ENCODE assay signal across 8 mouse cellular contexts in the genomic region with DNA sequence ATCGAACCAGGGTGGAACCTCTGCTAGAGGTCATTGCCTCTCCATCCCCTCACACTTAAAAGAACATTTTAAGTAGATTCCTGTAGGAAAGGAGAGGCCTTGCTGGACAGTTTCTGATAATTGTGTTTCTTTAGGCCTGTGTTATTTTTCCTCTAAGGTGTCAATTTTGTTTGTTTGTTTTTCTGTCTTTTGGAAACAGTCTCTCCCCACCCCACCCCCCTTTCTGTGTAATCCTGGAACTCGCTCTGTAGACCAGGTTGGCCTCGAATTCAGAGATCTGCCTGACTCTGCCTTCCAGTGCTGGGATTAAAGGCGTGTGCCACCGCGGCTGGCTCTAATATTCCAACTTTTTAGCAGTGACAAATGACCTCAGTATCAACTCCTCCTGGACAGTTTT. TPM values are rescaled to one million over a fixed set of nuclear protein-coding genes. Genes with fewer than 3 reads are reported as not detected.
DNase-seq lines count a peak whose midpoint lies in the region; ATAC-seq and TF ChIP-seq lines count a peak whose summit lies in the region.

No protein-coding gene starts in this region.

- TF ChIP-seq POLR2A in heart, adult 2 months (IDR thresholded peaks at IDR 0.05; ENCODE audit: insufficient read depth, low read depth, low read length) = no peak

- H3K4me1 ChIP-seq in heart, adult 2 months (ENCODE audit: control insufficient read depth, insufficient read depth, low read length) = peaks cover 2% of the 10 kb centered on the region
- H3K4me1 ChIP-seq in liver, embryonic 13.5 days (replicated peaks) = peaks cover 37% of the 10 kb centered on the region

- DNase-seq in heart, adult 2 months = no peak
- no peak for DNase-seq in heart, adult 8-10 months (ENCODE audit: low spot score)
- peak; percentile 36 for DNase-seq in thymus, postnatal 4 days
- DNase-seq in thymus, postnatal 10 days (ENCODE audit: low spot score in 2 of 2) = no peak
- DNase-seq in liver, embryonic 13.5 days = no peak
- no peak for DNase-seq in retina, postnatal 1 day
- no peak for DNase-seq in kidney, adult 8-10 months

- no peak overlapping the region; the same call in 1 of the 2 replicates for H3K9ac ChIP-seq in heart, adult 2 months (ENCODE audit: low read depth, low read length)
- H3K9ac ChIP-seq in liver, embryonic 13.5 days = peak overlapping the region; percentile 77

- intact Hi-C loops in heart, adult 2 months (cut with DNase I) = no loop called here

- no peak overlapping the region for H3K27ac ChIP-seq in heart, adult 2 months
- H3K27ac ChIP-seq in liver, embryonic 13.5 days = peak overlapping the region; percentile 80

- H3K4me2 ChIP-seq in liver, embryonic 13.5 days = peak overlapping the region; percentile 72

- no peaks in the 10 kb centered on the region for H3K79me2 ChIP-seq in heart, adult 2 months (replicated peaks; ENCODE audit: control insufficient read depth, insufficient read depth, low read length)

- ATAC-seq in liver, embryonic 13.5 days (ENCODE audit: low read depth) = no peak
- ATAC-seq in monocyte, adult 5-6 weeks (replicated peaks; ENCODE audit: insufficient number of reproducible peaks, low FRiP score, low TSS enrichment, poor library complexity, severe bottlenecking) = no peak

- TF ChIP-seq EP300 in heart, adult 2 months (IDR thresholded peaks at IDR 0.05; ENCODE audit: insufficient read depth, low read depth, low read length) = no peak

- H3K36me3 ChIP-seq in heart, adult 2 months (ENCODE audit: control insufficient read depth, insufficient read depth, low read length) = no peaks in the 10 kb centered on the region
- peaks cover 4% of the 10 kb centered on the region for H3K36me3 ChIP-seq in liver, embryonic 13.5 days

- no peaks in the 10 kb centered on the region for H3K9me3 ChIP-seq in liver, embryonic 13.5 days (replicated peaks)

- 44% methylated on average over 6 of the region's 6 CpGs for WGBS in heart, adult 2 months
- WGBS in liver, embryonic 13.5 days (ENCODE audit: insufficient replicate concordance) = 43% methylated on average over 6 of the region's 6 CpGs

- H3K27me3 ChIP-seq in heart, adult 2 months (ENCODE audit: control insufficient read depth, insufficient read depth, low read length) = no peaks in the 10 kb centered on the region
- H3K27me3 ChIP-seq in liver, embryonic 13.5 days = no peaks in the 10 kb centered on the region

- peak overlapping the region; percentile 57 for H3K4me3 ChIP-seq in heart, adult 2 months
- peak overlapping the region; percentile 97 for H3K4me3 ChIP-seq in liver, embryonic 13.5 days (replicated peaks)

- no peak for TF ChIP-seq CTCF in heart, adult 2 months (IDR thresholded peaks at IDR 0.05)

RNA-seq across cellular contexts. Expression of gene Anp32e, which starts 0.8 kb away (rescaled TPM):
- 10 to 100 TPM; 83.0 to 90.9 TPM for total RNA-seq in heart, adult 2 months (2021)
- polyA plus RNA-seq in heart, adult 2 months (2012; rRNA removed) = 15.5 and 29.9 TPM in 2 replicates
- total RNA-seq in heart, adult 8-10 months (2022) = 10 to 100 TPM; 76.7 to 95.7 (median 82.9) TPM
- polyA plus RNA-seq in liver, embryonic 13.5 days (2015; fragmentation: Nextera tagmentation; extraction: Ambion mirVana) = 163 and 218 TPM in 2 replicates
- total RNA-seq in monocyte, adult 5-6 weeks (2017) = 108 to 150 TPM (median 134 TPM) in 3 replicates

RNA-seq across cellular contexts. Expression of gene Car14, which starts 23.8 kb away (rescaled TPM):
- 100 to 1,000 TPM; 146 to 208 TPM for total RNA-seq in heart, adult 2 months (2021)
- 227 and 279 TPM in 2 replicates for polyA plus RNA-seq in heart, adult 2 months (2012; rRNA removed)
- total RNA-seq in heart, adult 8-10 months (2022) = 100 to 1,000 TPM; 170 to 196 (median 181) TPM
- polyA plus RNA-seq in liver, embryonic 13.5 days (2015; fragmentation: Nextera tagmentation; extraction: Ambion mirVana) = 10.3 and 10.8 TPM in 2 replicates
- not detected in 3 replicates for total RNA-seq in monocyte, adult 5-6 weeks (2017)

RNA-seq across cellular contexts. Expression of gene Aph1a, which starts 34.5 kb away (rescaled TPM):
- total RNA-seq in heart, adult 2 months (2021) = 100 to 1,000 TPM in 1 of 2 experiments, 10 to 100 TPM in 1; 99.9 to 121 TPM
- polyA plus RNA-seq in heart, adult 2 months (2012; rRNA removed) = 98.7 and 120 TPM in 2 replicates
- 100 to 1,000 TPM; 102 to 115 (median 107) TPM for total RNA-seq in heart, adult 8-10 months (2022)
- 17.1 and 18.5 TPM in 2 replicates for polyA plus RNA-seq in liver, embryonic 13.5 days (2015; fragmentation: Nextera tagmentation; extraction: Ambion mirVana)
- 27.5 to 35.0 TPM (median 32.8 TPM) in 3 replicates for total RNA-seq in monocyte, adult 5-6 weeks (2017)

RNA-seq across cellular contexts. Expression of gene BC028528, which starts 36.5 kb away (rescaled TPM):
- 1 to 10 TPM; 8.5 to 9.0 TPM for total RNA-seq in heart, adult 2 months (2021)
- 14.5 and 29.8 TPM in 2 replicates for polyA plus RNA-seq in heart, adult 2 months (2012; rRNA removed)
- 10 to 100 TPM in 2 of 4 experiments, 1 to 10 TPM in 2; 6.3 to 12.0 (median 8.4) TPM for total RNA-seq in heart, adult 8-10 months (2022)
- polyA plus RNA-seq in liver, embryonic 13.5 days (2015; fragmentation: Nextera tagmentation; extraction: Ambion mirVana) = 6.6 and 8.6 TPM in 2 replicates
- 148 to 259 TPM (median 230 TPM) in 3 replicates for total RNA-seq in monocyte, adult 5-6 weeks (2017)

RNA-seq across cellular contexts. Expression of gene Ciart, which starts 46.2 kb away (rescaled TPM):
- 10 to 100 TPM in 1 of 2 experiments, 1 to 10 TPM in 1; 5.1 to 27.0 TPM for total RNA-seq in heart, adult 2 months (2021)
- 5.0 and 7.7 TPM in 2 replicates for polyA plus RNA-seq in heart, adult 2 months (2012; rRNA removed)
- 10 to 100 TPM; 12.0 to 58.8 (median 26.9) TPM for total RNA-seq in heart, adult 8-10 months (2022)
- 0.88 and 1.4 TPM in 2 replicates for polyA plus RNA-seq in liver, embryonic 13.5 days (2015; fragmentation: Nextera tagmentation; extraction: Ambion mirVana)
- total RNA-seq in monocyte, adult 5-6 weeks (2017) = 6.4 to 16.6 TPM (median 10.2 TPM) in 3 replicates

Comparison
In these comparisons a context has a peak if more than half of its experiments do, and no peak if none do; other contexts are left out.
1. RNA of gene Car14, which starts 23.8 kb away (total RNA-seq): 146 to 208 TPM in heart, adult 2 months and 170 to 196 TPM in heart, adult 8-10 months; not detected in monocyte, adult 5-6 weeks; every median in the first group is over 100 times any median in the second.